Mouse (Mus musculus): ENCODE results near the gene Dck. TPM values are rescaled to one million over a fixed set of nuclear protein-coding genes. Genes with fewer than 3 reads are reported as not detected.

The Dck gene
- polyA plus RNA-seq, 1 experiment from 2014 or later, result 96.1 TPM

GRCm38 (mm10) chr5:88791256-88792245 is 26.8 kb downstream of the Dck start:
- WGBS (ENCODE audit: insufficient replicate concordance), result 28% methylated on average over 10 of the region's 10 CpGs

DNA sequence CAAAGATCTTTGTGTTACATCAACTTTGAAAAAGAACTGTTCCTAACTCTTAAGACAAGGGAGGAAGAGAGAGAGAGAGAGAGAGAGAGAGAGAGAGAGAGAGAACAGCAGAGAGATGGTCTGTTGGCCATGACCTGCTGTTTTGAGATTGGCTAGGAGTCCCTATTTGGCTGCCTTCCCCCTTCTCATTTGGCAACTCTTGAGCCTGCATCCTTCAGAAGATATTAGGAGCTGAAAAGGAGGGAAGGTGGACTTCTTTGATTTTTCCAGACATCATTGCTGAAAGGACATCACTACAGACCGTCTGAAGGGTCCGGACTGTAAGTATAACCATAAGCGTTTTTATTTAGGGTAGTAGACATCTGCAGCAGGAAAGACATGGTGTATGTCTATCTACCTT is 28.9 kb downstream of the Dck start:
- no peak overlapping the region for H3K27ac ChIP-seq (replicated peaks)
- H3K4me1 ChIP-seq (replicated peaks), result 0 out of 2 replicates have a peak, but pooled peaks cover 4% of the 10 kb centered on the region
- no peak overlapping the region for H3K4me2 ChIP-seq
- H3K9me3 ChIP-seq (replicated peaks), result no peaks in the 10 kb centered on the region
- no peak overlapping the region for H3K9ac ChIP-seq
- no peaks in the 10 kb centered on the region for H3K36me3 ChIP-seq (replicated peaks)
- no peaks in the 10 kb centered on the region for H3K27me3 ChIP-seq
- whole genome bisulfite sequencing (ENCODE audit: insufficient replicate concordance), result 63% methylated on average over 3 of the region's 3 CpGs
- no peak overlapping the region for H3K4me3 ChIP-seq (replicated peaks)
- no peak for ATAC-seq (ENCODE audit: insufficient read depth)

More at GRCm38 (mm10) chr5:88791256-88792245, 26.8 kb downstream of the Dck start:
- H3K4me2 ChIP-seq, result no peak overlapping the region
- no peak overlapping the region for H3K9ac ChIP-seq
- no peaks in the 10 kb centered on the region for H3K27me3 ChIP-seq
- H3K27ac ChIP-seq (replicated peaks), result no peak overlapping the region
- peaks cover 10% of the 10 kb centered on the region for H3K36me3 ChIP-seq (replicated peaks)
- H3K4me3 ChIP-seq (replicated peaks), result no peak overlapping the region
- 0 out of 2 replicates have a peak, but pooled peaks cover 4% of the 10 kb centered on the region for H3K4me1 ChIP-seq (replicated peaks)
- no peak for ATAC-seq (ENCODE audit: insufficient read depth)
- H3K9me3 ChIP-seq (replicated peaks), result no peaks in the 10 kb centered on the region

DNA sequence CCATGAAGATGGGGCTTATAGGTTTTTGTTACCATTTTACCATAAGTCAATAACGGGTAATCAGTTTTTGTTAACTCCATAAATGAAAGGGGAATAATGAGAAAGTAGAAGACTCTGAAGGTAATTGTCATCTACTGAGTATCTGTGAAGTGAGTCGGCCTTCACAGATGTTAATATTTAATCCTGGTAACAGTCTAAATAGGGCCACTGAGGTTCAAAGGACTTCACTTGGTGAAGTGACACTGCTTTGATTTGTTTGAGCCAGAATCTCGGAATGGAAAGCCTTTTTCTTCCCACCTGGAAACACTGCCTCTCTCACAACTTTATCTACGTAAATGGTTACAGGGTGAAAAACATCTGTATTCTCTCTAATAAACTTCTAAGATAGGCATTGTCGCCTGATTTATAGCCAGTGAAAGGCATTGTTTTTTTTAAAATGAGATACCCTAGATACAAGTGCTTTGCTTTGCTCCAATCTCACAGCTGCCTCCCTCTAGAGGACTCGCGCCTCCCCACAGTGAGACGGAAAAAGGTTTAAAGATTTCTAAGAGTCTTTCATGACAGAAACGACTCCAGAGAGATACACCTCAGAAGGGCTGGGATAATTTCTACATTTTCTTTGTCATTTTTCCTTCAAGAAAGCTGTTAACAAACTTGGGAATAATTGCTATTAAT is 31.3 kb downstream of the Dck start:
- H3K9ac ChIP-seq, result no peak overlapping the region
- no peaks in the 10 kb centered on the region for H3K36me3 ChIP-seq (replicated peaks)
- ATAC-seq (ENCODE audit: insufficient read depth), result no peak
- no peak overlapping the region for H3K4me3 ChIP-seq (replicated peaks)
- H3K27me3 ChIP-seq, result no peaks in the 10 kb centered on the region
- 0 out of 2 replicates have a peak, but pooled peaks cover 4% of the 10 kb centered on the region for H3K4me1 ChIP-seq (replicated peaks)
- WGBS (ENCODE audit: insufficient replicate concordance), result 48% methylated on average over 9 of the region's 9 CpGs
- H3K9me3 ChIP-seq (replicated peaks), result no peaks in the 10 kb centered on the region
- peak overlapping the region; percentile 21; the same call in 1 of the 2 replicates for H3K27ac ChIP-seq (replicated peaks)
- H3K4me2 ChIP-seq, result no peak overlapping the region; the same call in 1 of the 2 replicates

- H3K27ac ChIP-seq (replicated peaks), result peak overlapping the region; percentile 21; the same call in 1 of the 2 replicates
- H3K9me3 ChIP-seq (replicated peaks), result no peaks in the 10 kb centered on the region
- no peak overlapping the region for H3K4me3 ChIP-seq (replicated peaks)
- H3K27me3 ChIP-seq, result no peaks in the 10 kb centered on the region
- H3K4me2 ChIP-seq, result no peak overlapping the region; the same call in 1 of the 2 replicates
- no peak overlapping the region for H3K9ac ChIP-seq
- H3K4me1 ChIP-seq (replicated peaks), result 0 out of 2 replicates have a peak, but pooled peaks cover 4% of the 10 kb centered on the region
- WGBS (ENCODE audit: insufficient replicate concordance), result 61% methylated on average over 11 of the region's 11 CpGs
- H3K36me3 ChIP-seq (replicated peaks), result no peaks in the 10 kb centered on the region
- peak; percentile 62 for ATAC-seq (ENCODE audit: insufficient read depth)
These were observed 31.8 kb downstream of the Dck start for GRCm38 (mm10) chr5:88796588-88796987.

GRCm38 (mm10) chr5:88797121-88797520 is 32.3 kb downstream of the Dck start:
- Histone ChIP-seq H3K9me3 (replicated peaks) (no peaks in the 10 kb centered on the region), H3K4me3 (replicated peaks) (no peak overlapping the region), H3K27ac (replicated peaks) (0 out of 2 replicates have a peak overlapping the region, but pooled peaks have one; percentile 21), H3K4me2 (no peak overlapping the region), H3K27me3 (no peaks in the 10 kb centered on the region), H3K36me3 (replicated peaks) (no peaks in the 10 kb centered on the region), H3K4me1 (replicated peaks) (0 out of 2 replicates have a peak, but pooled peaks cover 4% of the 10 kb centered on the region), H3K9ac (no peak overlapping the region)
- WGBS (ENCODE audit: insufficient replicate concordance), result 67% methylated on average over 6 of the region's 6 CpGs
- no peak for ATAC-seq (ENCODE audit: insufficient read depth)

DNA sequence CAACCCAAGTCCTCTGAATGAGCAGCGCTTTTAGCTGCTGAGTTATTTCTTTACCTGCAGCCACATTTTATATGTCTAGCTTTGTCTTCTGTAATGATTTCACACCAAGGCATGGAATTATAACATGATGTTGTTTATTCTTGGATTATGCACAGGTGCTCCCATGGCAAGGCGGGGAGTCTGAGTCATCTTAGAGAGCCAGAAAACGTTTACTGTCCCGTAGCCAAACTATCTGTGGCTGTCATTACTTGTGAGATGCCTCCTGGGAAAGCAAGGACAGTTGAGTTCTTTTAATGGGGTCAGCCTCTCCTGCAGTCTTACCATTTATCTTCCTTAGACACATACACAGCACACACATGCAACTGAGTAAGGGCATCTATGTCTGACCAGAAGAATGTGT is 40.8 kb downstream of the Dck start:
- H3K27ac ChIP-seq (replicated peaks), result no peak overlapping the region
- no peak overlapping the region for H3K4me3 ChIP-seq (replicated peaks)
- H3K9me3 ChIP-seq (replicated peaks), result no peaks in the 10 kb centered on the region
- H3K9ac ChIP-seq, result no peak overlapping the region
- H3K36me3 ChIP-seq (replicated peaks), result no peaks in the 10 kb centered on the region
- H3K4me2 ChIP-seq, result no peak overlapping the region
- H3K4me1 ChIP-seq (replicated peaks), result no peaks in the 10 kb centered on the region
- 67% methylated on average over 4 of the region's 4 CpGs for WGBS (ENCODE audit: insufficient replicate concordance)
- ATAC-seq (ENCODE audit: insufficient read depth), result no peak
- H3K27me3 ChIP-seq, result no peaks in the 10 kb centered on the region

DNA sequence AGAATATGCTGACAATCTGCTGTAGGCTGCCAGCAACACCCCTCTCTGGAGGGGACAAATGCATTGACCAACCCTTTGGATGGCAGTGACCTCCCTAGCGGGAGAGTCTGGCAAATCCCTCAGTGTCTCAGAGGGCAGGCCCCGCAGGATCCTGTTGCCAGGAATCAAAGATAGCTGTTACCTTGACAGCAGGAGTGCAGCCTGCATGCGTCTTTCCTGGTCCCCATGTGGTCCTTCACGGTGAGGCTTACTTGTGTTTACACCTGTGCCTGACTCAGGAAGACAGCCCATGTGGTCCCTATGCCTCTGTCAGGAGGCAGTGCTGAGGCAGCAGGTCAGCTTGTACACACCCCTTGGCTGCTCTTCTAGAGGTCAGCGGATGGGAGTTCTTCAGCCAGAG is 41.5 kb downstream of the Dck start:
- Histone ChIP-seq H3K36me3 (replicated peaks) (no peaks in the 10 kb centered on the region), H3K27me3 (no peaks in the 10 kb centered on the region), H3K9ac (no peak overlapping the region), H3K27ac (replicated peaks) (no peak overlapping the region), H3K4me1 (replicated peaks) (no peaks in the 10 kb centered on the region), H3K4me3 (replicated peaks) (no peak overlapping the region), H3K4me2 (no peak overlapping the region), H3K9me3 (replicated peaks) (no peaks in the 10 kb centered on the region)
- no peak for ATAC-seq (ENCODE audit: insufficient read depth)
- WGBS (ENCODE audit: insufficient replicate concordance), result 22% methylated on average over 5 of the region's 5 CpGs

DNA sequence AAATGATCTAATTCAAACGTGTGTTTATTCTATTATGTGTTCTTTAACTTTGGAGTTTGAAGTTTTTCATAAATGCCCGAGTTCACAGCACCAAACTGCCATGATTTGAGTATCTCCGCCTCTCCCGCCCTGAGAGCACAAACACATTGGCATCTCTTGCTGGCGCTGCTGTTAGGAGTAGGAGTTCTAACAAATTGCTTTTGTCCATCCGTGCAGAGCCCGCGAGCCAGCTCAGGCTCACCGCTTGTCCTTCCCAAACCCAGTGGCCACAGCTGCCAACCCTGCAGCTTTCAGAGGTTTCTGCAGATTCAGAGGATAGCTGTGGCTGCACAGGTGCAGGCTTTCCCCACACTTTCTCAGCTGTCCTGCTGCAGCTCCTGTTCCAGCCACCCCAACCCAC is 42.5 kb downstream of the Dck start:
- ATAC-seq (ENCODE audit: insufficient read depth), result no peak
- 37% methylated on average over 9 of the region's 9 CpGs for WGBS (ENCODE audit: insufficient replicate concordance)
- no peak overlapping the region for H3K4me2 ChIP-seq

GRCm38 (mm10) chr5:88813188-88813587 is 48.4 kb downstream of the Dck start:
- H3K27me3 ChIP-seq, result no peaks in the 10 kb centered on the region
- no peak overlapping the region for H3K4me3 ChIP-seq (replicated peaks)
- no peaks in the 10 kb centered on the region for H3K9me3 ChIP-seq (replicated peaks)
- no peaks in the 10 kb centered on the region for H3K36me3 ChIP-seq (replicated peaks)
- H3K4me1 ChIP-seq (replicated peaks), result no peaks in the 10 kb centered on the region
- H3K27ac ChIP-seq (replicated peaks), result no peak overlapping the region
- WGBS (ENCODE audit: insufficient replicate concordance), result 50% methylated on average over 2 of the region's 2 CpGs
- H3K4me2 ChIP-seq, result no peak overlapping the region
- H3K9ac ChIP-seq, result no peak overlapping the region
- no peak for ATAC-seq (ENCODE audit: insufficient read depth)

More for the DNA sequence above, 42.5 kb downstream of the Dck start:
- Histone ChIP-seq H3K36me3 (replicated peaks) (no peaks in the 10 kb centered on the region), H3K4me1 (replicated peaks) (no peaks in the 10 kb centered on the region), H3K4me3 (replicated peaks) (no peak overlapping the region), H3K9me3 (replicated peaks) (no peaks in the 10 kb centered on the region), H3K27ac (replicated peaks) (no peak overlapping the region), H3K9ac (no peak overlapping the region), H3K27me3 (no peaks in the 10 kb centered on the region)

- Histone ChIP-seq H3K4me3 (replicated peaks) (no peak overlapping the region), H3K9ac (no peak overlapping the region), H3K27me3 (no peaks in the 10 kb centered on the region), H3K36me3 (replicated peaks) (no peaks in the 10 kb centered on the region), H3K27ac (replicated peaks) (no peak overlapping the region), H3K4me2 (no peak overlapping the region), H3K4me1 (replicated peaks) (no peaks in the 10 kb centered on the region), H3K9me3 (replicated peaks) (no peaks in the 10 kb centered on the region)
- no peak for ATAC-seq (ENCODE audit: insufficient read depth)
- 57% methylated on average over 4 of the region's 4 CpGs for WGBS (ENCODE audit: insufficient replicate concordance)
These were observed 49.8 kb downstream of the Dck start for GRCm38 (mm10) chr5:88814552-88814951.

DNA sequence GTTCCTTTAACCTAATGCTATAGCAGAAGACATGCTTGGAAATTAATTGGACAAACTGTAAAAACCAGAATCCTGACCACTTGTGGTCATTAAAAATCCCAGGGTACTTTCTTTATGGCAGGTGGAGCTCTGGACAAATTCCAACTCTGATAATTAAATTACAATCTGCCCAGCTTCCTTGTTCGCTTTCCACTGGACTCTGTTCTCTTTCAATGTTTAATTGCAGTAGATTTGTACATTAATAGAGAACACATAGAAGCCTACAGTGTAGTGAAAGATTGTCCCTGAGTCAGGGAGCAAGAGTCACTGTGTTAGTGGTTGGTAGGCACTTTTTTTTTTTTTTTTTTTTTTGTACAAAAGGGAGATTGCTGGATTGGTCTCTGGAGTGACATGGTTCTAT is 56.7 kb downstream of the Dck start:
- H3K4me1 ChIP-seq (replicated peaks), result no peaks in the 10 kb centered on the region
- no peak overlapping the region for H3K9ac ChIP-seq
- no peaks in the 10 kb centered on the region for H3K9me3 ChIP-seq (replicated peaks)
- no peak overlapping the region for H3K27ac ChIP-seq (replicated peaks)
- no peak for ATAC-seq (ENCODE audit: insufficient read depth)
- 59% methylated on average over 1 of the region's 1 CpGs for WGBS (ENCODE audit: insufficient replicate concordance)
- no peaks in the 10 kb centered on the region for H3K36me3 ChIP-seq (replicated peaks)
- H3K4me2 ChIP-seq, result no peak overlapping the region
- no peak overlapping the region for H3K4me3 ChIP-seq (replicated peaks)
- no peaks in the 10 kb centered on the region for H3K27me3 ChIP-seq
